Mouse (Mus musculus) stomach, embryonic 14.5 days (tissue): ENCODE data around the gene Kcnq2. TPM values are rescaled to one million over a fixed set of nuclear protein-coding genes. Genes with fewer than 3 reads are reported as not detected.
A peak's percentile ranks its signal among the peaks of the same experiment; 100 is the strongest.

ENCODE experiments used
- ATAC-seq: fragments of 200-750 bp; cut with Nextera tagmentation; 2 replicates; pipeline ENCODE4 v1.8.0; 2017; ENCODE audit warnings: low read depth, moderate TSS enrichment; ENCODE audit not compliant: insufficient number of reproducible peaks, insufficient read depth, low FRiP score
- H3K27ac ChIP-seq: fragments of 300-500 bp; sonication (generic); 2 replicates; pipeline ENCODE4 v1.5.1; 2014; ENCODE audit warnings: mild to moderate bottlenecking, low read length, moderate library complexity, mixed read lengths
- H3K27me3 ChIP-seq: fragments of 300-500 bp; sonication (generic); 2 replicates; pipeline ENCODE4 v1.6.1; 2014; ENCODE audit warnings: low read length, control low read depth, mixed read lengths; ENCODE audit not compliant: control insufficient read depth, insufficient read depth
- H3K36me3 ChIP-seq: fragments of 300-500 bp; sonication (generic); 2 replicates; pipeline ENCODE4 v1.6.1; 2014; ENCODE audit warnings: mild to moderate bottlenecking, control low read depth, low read length, moderate library complexity, mixed read lengths; ENCODE audit not compliant: control insufficient read depth, insufficient read depth
- H3K4me1 ChIP-seq: fragments of 300-500 bp; sonication (generic); 2 replicates; pipeline ENCODE4 v1.6.1; 2014; ENCODE audit warnings: low read length, control low read depth, mixed read lengths; ENCODE audit not compliant: control insufficient read depth, insufficient read depth
- H3K4me2 ChIP-seq: fragments of 300-500 bp; sonication (generic); replicated peaks from 2 replicates; pipeline ENCODE4 v1.6.1; 2014; ENCODE audit warnings: low read depth, low read length, control low read depth
- H3K4me3 ChIP-seq: fragments of 300-500 bp; sonication (generic); 2 replicates; pipeline ENCODE4 v1.5.1; 2014; ENCODE audit warnings: low read depth, low read length, control low read depth
- H3K9ac ChIP-seq: fragments of 300-500 bp; sonication (generic); replicated peaks from 2 replicates; pipeline ENCODE4 v1.6.1; 2014; ENCODE audit warnings: low read depth, mild to moderate bottlenecking, control low read depth, low read length, moderate library complexity, mixed read lengths
- H3K9me3 ChIP-seq: fragments of 300-500 bp; sonication (generic); 2 replicates; pipeline ENCODE4 v1.6.1; 2016; ENCODE audit warnings: low read depth, low read length, control low read depth; ENCODE audit not compliant: control insufficient read depth
- WGBS: fragments of 180-500 bp; shearing (Covaris S2); extraction: QIAGEN DNeasy Blood & Tissue Kit; methylation state at CpG from one replicate; pipeline ENCODE4 v1.1.7; 2014; 5-methylcytosine and 5-hydroxymethylcytosine counted together
- polyA plus RNA-seq: library from polyadenylated mRNA; unstranded; fragments of >200 nt; fragmentation: Nextera tagmentation; extraction: Ambion mirVana; gene quantifications from 2 replicates; pipeline ENCODE4 v1.2.1, GENCODE M21; 2014

Gene Kcnq2
- polyA plus RNA-seq, 1 experiment from 2014 or later = 3.0 TPM

GRCm38 (mm10) chr2:181041941-181042340 is 93.2 kb downstream of the Kcnq2 start:
- H3K27ac ChIP-seq = no peak overlapping the region; the same call in 1 of the 2 replicates
- no peak for ATAC-seq
- H3K9ac ChIP-seq = no peak overlapping the region
- no peaks in the 10 kb centered on the region for H3K9me3 ChIP-seq
- no peak overlapping the region for H3K4me2 ChIP-seq
- H3K4me3 ChIP-seq = no peak overlapping the region
- WGBS = 14% methylated on average over 7 of the region's 7 CpGs
- H3K4me1 ChIP-seq = 0 out of 2 replicates have a peak, but pooled peaks cover 8% of the 10 kb centered on the region
- H3K27me3 ChIP-seq = peaks cover 21% of the 10 kb centered on the region
- no peaks in the 10 kb centered on the region for H3K36me3 ChIP-seq

GRCm38 (mm10) chr2:181039356-181039680 is 95.8 kb downstream of the Kcnq2 start:
- Histone ChIP-seq H3K27me3 (peaks cover 21% of the 10 kb centered on the region), H3K36me3 (no peaks in the 10 kb centered on the region)

GRCm38 (mm10) chr2:181038644-181039355 is 96.3 kb downstream of the Kcnq2 start:
- peak overlapping the region; percentile 28 for H3K9ac ChIP-seq
- 1% methylated on average over 51 of the region's 63 CpGs for WGBS
- H3K27me3 ChIP-seq = peaks cover 21% of the 10 kb centered on the region
- H3K9me3 ChIP-seq = no peaks in the 10 kb centered on the region
- H3K27ac ChIP-seq = no peak overlapping the region
- 0 out of 2 replicates have a peak, but pooled peaks cover 8% of the 10 kb centered on the region for H3K4me1 ChIP-seq
- H3K4me3 ChIP-seq = peak overlapping the region; percentile 53
- peak overlapping the region; percentile 91 for H3K4me2 ChIP-seq
- H3K36me3 ChIP-seq = no peaks in the 10 kb centered on the region
- peak; percentile 29; the same call in 1 of the 2 replicates for ATAC-seq

More at GRCm38 (mm10) chr2:181039356-181039680, 95.8 kb downstream of the Kcnq2 start:
- Histone ChIP-seq H3K4me3 (peak overlapping the region; percentile 53), H3K9ac (peak overlapping the region; percentile 28; the same call in 1 of the 2 replicates), H3K4me1 (0 out of 2 replicates have a peak, but pooled peaks cover 8% of the 10 kb centered on the region), H3K4me2 (peak overlapping the region; percentile 91), H3K9me3 (no peaks in the 10 kb centered on the region), H3K27ac (no peak overlapping the region)
- ATAC-seq = 0 out of 2 replicates have a peak, but pooled peaks have one; percentile 11
- WGBS = under 1% methylated on average over 16 of the region's 16 CpGs

GRCm38 (mm10) chr2:181036561-181036960 is 98.5 kb downstream of the Kcnq2 start:
- no peak overlapping the region for H3K27ac ChIP-seq
- 72% methylated on average over 6 of the region's 6 CpGs for WGBS
- H3K4me1 ChIP-seq = 0 out of 2 replicates have a peak, but pooled peaks cover 6% of the 10 kb centered on the region
- no peaks in the 10 kb centered on the region for H3K9me3 ChIP-seq
- no peaks in the 10 kb centered on the region for H3K36me3 ChIP-seq
- peaks cover 21% of the 10 kb centered on the region for H3K27me3 ChIP-seq
- no peak overlapping the region for H3K9ac ChIP-seq
- H3K4me2 ChIP-seq = no peak overlapping the region
- ATAC-seq = no peak
- no peak overlapping the region for H3K4me3 ChIP-seq

GRCm38 (mm10) chr2:181035186-181035585 is 99.9 kb downstream of the Kcnq2 start:
- Histone ChIP-seq H3K4me2 (no peak overlapping the region), H3K27me3 (peaks cover 13% of the 10 kb centered on the region), H3K36me3 (no peaks in the 10 kb centered on the region), H3K4me3 (no peak overlapping the region), H3K4me1 (0 out of 2 replicates have a peak, but pooled peaks cover 6% of the 10 kb centered on the region), H3K9ac (no peak overlapping the region), H3K27ac (no peak overlapping the region), H3K9me3 (no peaks in the 10 kb centered on the region)
- 78% methylated on average over 7 of the region's 7 CpGs for WGBS
- no peak for ATAC-seq

- Histone ChIP-seq H3K4me2 (no peak overlapping the region), H3K36me3 (no peaks in the 10 kb centered on the region), H3K4me3 (no peak overlapping the region), H3K27me3 (0 out of 2 replicates have a peak, but pooled peaks cover 6% of the 10 kb centered on the region), H3K9ac (no peak overlapping the region), H3K4me1 (no peaks in the 10 kb centered on the region), H3K27ac (no peak overlapping the region), H3K9me3 (no peaks in the 10 kb centered on the region)
- ATAC-seq = no peak
- 57% methylated on average over 6 of the region's 6 CpGs for WGBS
Observed at GRCm38 (mm10) chr2:181033310-181033709, 101.8 kb downstream of the Kcnq2 start.

- no peaks in the 10 kb centered on the region for H3K36me3 ChIP-seq
- no peak overlapping the region for H3K9ac ChIP-seq
- H3K27me3 ChIP-seq = no peaks in the 10 kb centered on the region
- no peak overlapping the region for H3K27ac ChIP-seq
- ATAC-seq = no peak
- no peaks in the 10 kb centered on the region for H3K4me1 ChIP-seq
- H3K4me3 ChIP-seq = no peak overlapping the region
- no peaks in the 10 kb centered on the region for H3K9me3 ChIP-seq
- 41% methylated on average over 5 of the region's 5 CpGs for WGBS
- H3K4me2 ChIP-seq = no peak overlapping the region
Observed at GRCm38 (mm10) chr2:181032407-181032806, 102.7 kb downstream of the Kcnq2 start.

GRCm38 (mm10) chr2:181031406-181031934 is 103.6 kb downstream of the Kcnq2 start:
- Histone ChIP-seq H3K4me3 (no peak overlapping the region), H3K4me2 (no peak overlapping the region), H3K27ac (no peak overlapping the region), H3K9ac (no peak overlapping the region), H3K9me3 (no peaks in the 10 kb centered on the region), H3K27me3 (no peaks in the 10 kb centered on the region), H3K4me1 (no peaks in the 10 kb centered on the region), H3K36me3 (no peaks in the 10 kb centered on the region)
- ATAC-seq = no peak
- 85% methylated on average over 11 of the region's 11 CpGs for WGBS
